Mouse (Mus musculus): Measurements from ENCODE around the gene Hvcn1. TPM values are rescaled to one million over a fixed set of nuclear protein-coding genes. Genes with fewer than 3 reads are reported as not detected.

Hvcn1 gene
- polyA plus RNA-seq, 1 experiment from 2014 or later = 8.2 TPM

DNA sequence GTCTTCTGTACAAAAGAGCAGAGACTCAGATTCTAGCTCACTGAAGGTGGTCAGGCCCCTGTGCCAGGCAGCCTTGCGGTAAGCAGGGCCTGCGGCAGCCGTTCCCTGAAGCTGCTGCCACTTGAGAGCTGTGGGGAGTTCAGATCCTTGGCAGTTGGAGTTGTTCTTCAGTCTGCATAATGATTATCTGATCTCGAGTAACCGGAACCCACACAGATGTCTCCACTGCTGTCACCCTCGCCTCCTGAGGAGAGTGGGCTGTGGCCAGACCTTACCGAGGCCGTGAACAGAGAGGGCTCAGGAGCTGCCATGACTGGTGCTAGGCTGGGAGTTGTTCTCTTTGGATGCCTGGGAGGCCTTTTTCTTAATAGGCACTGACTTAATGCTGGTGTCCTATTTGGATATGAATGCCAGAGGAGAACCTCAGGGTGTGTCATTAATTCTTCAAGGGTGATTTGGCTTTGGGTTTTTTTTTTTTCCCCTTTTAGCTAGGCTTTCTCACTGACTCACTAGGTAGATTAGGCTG, 39.9 kb upstream of the Hvcn1 start:
- no peak for DNase-seq
- WGBS = 63% methylated on average over 8 of the region's 8 CpGs
- Histone ChIP-seq H3K4me1 (ENCODE audit: insufficient read depth) (no peaks in the 10 kb centered on the region), H3K9me3 (ENCODE audit: low read depth, low read length) (no peaks in the 10 kb centered on the region), H3K27me3 (ENCODE audit: insufficient read depth, low read length) (no peaks in the 10 kb centered on the region), H3K9ac (peak overlapping the region; percentile 23), H3K4me3 (ENCODE audit: low read depth, low read length) (no peak overlapping the region), H3K4me2 (no peak overlapping the region), H3K27ac (ENCODE audit: low read depth) (peak overlapping the region; percentile 8; the same call in 1 of the 2 replicates), H3K36me3 (ENCODE audit: insufficient read depth) (peaks cover 99% of the 10 kb centered on the region)
- no peak for ATAC-seq (ENCODE audit: insufficient read depth)
- no peak for TF ChIP-seq CTCF (IDR thresholded peaks at IDR 0.05; ENCODE audit: low read depth)

DNA sequence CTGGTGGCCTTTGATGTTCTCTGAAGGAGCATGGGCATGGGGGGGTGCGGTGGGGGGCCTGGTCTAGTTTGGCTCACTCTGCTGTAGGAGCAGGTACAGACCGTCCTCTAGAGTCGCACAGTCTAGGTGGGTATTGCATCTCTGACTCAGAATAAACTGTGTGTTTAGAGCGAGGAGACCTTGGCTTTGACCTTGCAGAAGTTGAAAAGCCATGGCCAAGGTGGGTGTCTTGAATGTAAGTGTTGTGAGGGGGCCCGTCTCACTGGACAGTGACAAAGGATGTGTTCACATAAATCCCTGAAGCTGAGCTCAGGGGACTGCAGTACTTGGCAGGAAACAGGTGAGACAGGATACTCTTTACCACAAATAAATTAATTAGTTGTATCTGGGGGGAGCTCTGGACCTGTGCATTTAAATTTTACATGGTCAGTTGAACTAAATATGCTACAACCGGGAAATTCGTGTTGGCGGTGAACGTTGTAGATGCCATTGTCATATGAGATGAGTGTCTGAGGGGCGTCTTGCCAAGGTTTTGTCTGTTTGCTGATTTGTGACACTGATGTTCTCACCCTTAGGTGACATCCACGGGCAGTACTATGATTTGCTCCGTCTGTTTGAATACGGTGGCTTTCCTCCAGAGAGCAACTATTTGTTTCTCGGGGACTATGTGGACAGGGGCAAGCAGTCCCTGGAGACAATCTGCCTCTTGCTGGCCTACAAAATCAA, 38.1 kb upstream of the Hvcn1 start:
- Histone ChIP-seq H3K4me1 (ENCODE audit: insufficient read depth) (no peaks in the 10 kb centered on the region), H3K4me3 (ENCODE audit: low read depth, low read length) (no peak overlapping the region), H3K27me3 (ENCODE audit: insufficient read depth, low read length) (no peaks in the 10 kb centered on the region), H3K4me2 (no peak overlapping the region), H3K9ac (no peak overlapping the region), H3K27ac (ENCODE audit: low read depth) (no peak overlapping the region), H3K9me3 (ENCODE audit: low read depth, low read length) (no peaks in the 10 kb centered on the region), H3K36me3 (ENCODE audit: insufficient read depth) (peaks cover 99% of the 10 kb centered on the region)
- no peak for DNase-seq
- ATAC-seq (ENCODE audit: insufficient read depth) = no peak
- no peak for TF ChIP-seq CTCF (IDR thresholded peaks at IDR 0.05; ENCODE audit: low read depth)
- 71% methylated on average over 14 of the region's 14 CpGs for WGBS

DNA sequence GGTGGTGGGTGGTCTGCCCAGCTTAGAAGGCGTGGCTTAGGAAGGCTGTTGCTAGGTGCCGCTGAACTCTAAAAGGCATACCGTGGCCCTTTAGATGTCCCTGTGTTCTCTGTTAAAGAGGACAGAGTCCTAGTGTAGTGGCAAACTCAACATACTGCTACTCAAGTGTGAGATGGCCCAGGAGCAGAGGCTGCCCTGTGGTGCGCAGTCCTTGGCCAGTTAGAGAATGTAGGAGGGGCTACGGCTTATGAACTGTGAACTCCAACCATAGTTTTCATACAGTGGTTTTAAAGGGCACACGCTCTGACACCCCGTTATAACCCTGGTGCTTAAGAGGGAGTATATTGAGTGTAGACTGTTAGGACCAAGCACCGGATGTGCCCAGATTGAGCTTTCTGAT, 35.5 kb upstream of the Hvcn1 start:
- no peak for DNase-seq
- Histone ChIP-seq H3K9ac (no peak overlapping the region), H3K4me2 (no peak overlapping the region), H3K9me3 (ENCODE audit: low read depth, low read length) (no peaks in the 10 kb centered on the region), H3K36me3 (ENCODE audit: insufficient read depth) (peaks cover 86% of the 10 kb centered on the region), H3K27me3 (ENCODE audit: insufficient read depth, low read length) (no peaks in the 10 kb centered on the region), H3K4me1 (ENCODE audit: insufficient read depth) (no peaks in the 10 kb centered on the region), H3K4me3 (ENCODE audit: low read depth, low read length) (no peak overlapping the region), H3K27ac (ENCODE audit: low read depth) (no peak overlapping the region)
- ATAC-seq (ENCODE audit: insufficient read depth) = no peak
- WGBS = 92% methylated on average over 8 of the region's 8 CpGs
- TF ChIP-seq CTCF (IDR thresholded peaks at IDR 0.05; ENCODE audit: low read depth) = no peak

DNA sequence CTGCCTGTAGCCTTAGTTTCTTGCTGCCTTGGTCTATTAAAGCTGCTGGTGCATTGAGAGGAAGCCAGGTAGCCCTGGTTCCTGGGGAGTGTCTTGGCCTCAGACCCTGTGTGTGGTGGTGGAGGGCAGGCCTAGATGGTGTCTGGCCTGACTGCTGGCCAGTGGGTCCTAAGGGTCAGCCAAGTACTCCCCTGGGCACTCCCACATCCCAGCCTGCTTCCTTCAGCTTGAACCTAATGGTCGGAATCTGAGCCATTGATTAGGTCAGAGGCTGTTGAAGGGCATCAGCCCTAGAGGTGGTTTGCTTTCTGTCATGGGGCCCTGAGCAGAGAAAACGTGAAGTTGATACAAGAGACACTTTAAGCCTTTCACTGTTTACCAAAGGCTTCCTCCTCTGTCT, 31.2 kb upstream of the Hvcn1 start:
- ATAC-seq (ENCODE audit: insufficient read depth) = 0 out of 2 replicates have a peak, but pooled peaks have one; percentile 18
- H3K36me3 ChIP-seq (ENCODE audit: insufficient read depth) = peaks cover 59% of the 10 kb centered on the region

DNA sequence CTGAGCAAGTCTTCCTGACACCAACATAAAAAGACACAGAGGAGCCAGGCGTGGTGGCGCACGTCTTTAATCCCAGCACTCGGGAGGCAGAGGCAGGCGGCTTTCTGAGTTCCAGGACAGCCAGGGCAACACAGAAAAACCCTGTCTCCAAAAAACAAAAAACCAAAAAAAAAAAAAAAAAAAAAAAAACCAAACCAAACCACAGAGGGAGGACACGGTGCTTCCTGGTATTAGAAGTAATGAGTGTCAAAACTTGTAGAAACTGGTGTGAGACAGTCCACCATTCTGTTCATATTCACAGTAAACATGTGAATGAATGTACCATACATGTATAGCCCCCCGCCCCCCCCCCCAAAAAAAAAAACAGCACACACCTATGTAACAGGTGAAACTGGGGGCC, 30.6 kb upstream of the Hvcn1 start:
- no peak overlapping the region for H3K27ac ChIP-seq (ENCODE audit: low read depth)
- no peak overlapping the region for H3K4me3 ChIP-seq (ENCODE audit: low read depth, low read length)
- H3K9me3 ChIP-seq (ENCODE audit: low read depth, low read length) = no peaks in the 10 kb centered on the region
- H3K4me2 ChIP-seq = no peak overlapping the region
- 87% methylated on average over 7 of the region's 7 CpGs for WGBS
- no peak for ATAC-seq (ENCODE audit: insufficient read depth)
- peaks cover 54% of the 10 kb centered on the region for H3K36me3 ChIP-seq (ENCODE audit: insufficient read depth)
- no peak for DNase-seq
- no peak overlapping the region for H3K9ac ChIP-seq
- H3K27me3 ChIP-seq (ENCODE audit: insufficient read depth, low read length) = no peaks in the 10 kb centered on the region
- TF ChIP-seq CTCF (IDR thresholded peaks at IDR 0.05; ENCODE audit: low read depth) = no peak
- H3K4me1 ChIP-seq (ENCODE audit: insufficient read depth) = no peaks in the 10 kb centered on the region

More for the DNA sequence above, 31.2 kb upstream of the Hvcn1 start:
- 56% methylated on average over 2 of the region's 2 CpGs for WGBS
- Histone ChIP-seq H3K27ac (ENCODE audit: low read depth) (no peak overlapping the region), H3K4me2 (no peak overlapping the region), H3K4me1 (ENCODE audit: insufficient read depth) (no peaks in the 10 kb centered on the region), H3K9me3 (ENCODE audit: low read depth, low read length) (no peaks in the 10 kb centered on the region), H3K9ac (no peak overlapping the region), H3K4me3 (ENCODE audit: low read depth, low read length) (no peak overlapping the region), H3K27me3 (ENCODE audit: insufficient read depth, low read length) (no peaks in the 10 kb centered on the region)
- no peak for TF ChIP-seq CTCF (IDR thresholded peaks at IDR 0.05; ENCODE audit: low read depth)
- DNase-seq = no peak

DNA sequence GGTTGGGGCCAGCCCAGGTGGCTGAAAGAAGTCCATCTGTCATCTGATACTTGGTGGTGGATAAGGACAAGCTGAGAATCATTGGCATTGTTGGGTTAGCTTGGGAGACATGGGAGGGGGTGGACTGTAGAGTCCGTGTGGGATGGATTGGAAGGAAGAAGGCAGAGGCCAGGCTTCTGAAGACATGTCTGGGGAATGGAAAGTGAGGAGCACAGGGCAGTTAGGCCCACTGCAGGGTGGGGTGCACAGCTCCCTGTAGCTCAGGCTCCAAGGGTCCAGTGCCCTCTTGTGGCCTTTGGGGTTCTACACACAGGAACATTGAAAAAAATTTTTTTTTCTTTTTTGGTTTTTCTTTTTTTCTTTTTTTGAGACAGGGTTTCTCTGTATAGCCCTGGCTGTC, 30.2 kb upstream of the Hvcn1 start:
- Histone ChIP-seq H3K9me3 (ENCODE audit: low read depth, low read length) (no peaks in the 10 kb centered on the region), H3K4me3 (ENCODE audit: low read depth, low read length) (no peak overlapping the region), H3K4me1 (ENCODE audit: insufficient read depth) (no peaks in the 10 kb centered on the region), H3K36me3 (ENCODE audit: insufficient read depth) (peaks cover 49% of the 10 kb centered on the region), H3K27ac (ENCODE audit: low read depth) (no peak overlapping the region), H3K27me3 (ENCODE audit: insufficient read depth, low read length) (no peaks in the 10 kb centered on the region), H3K9ac (no peak overlapping the region), H3K4me2 (no peak overlapping the region)
- WGBS = 22% methylated on average over 1 of the region's 1 CpGs
- DNase-seq = peak; percentile 79
- TF ChIP-seq CTCF (IDR thresholded peaks at IDR 0.05; ENCODE audit: low read depth) = peak; percentile 71
- peak; percentile 81 for ATAC-seq (ENCODE audit: insufficient read depth)

DNA sequence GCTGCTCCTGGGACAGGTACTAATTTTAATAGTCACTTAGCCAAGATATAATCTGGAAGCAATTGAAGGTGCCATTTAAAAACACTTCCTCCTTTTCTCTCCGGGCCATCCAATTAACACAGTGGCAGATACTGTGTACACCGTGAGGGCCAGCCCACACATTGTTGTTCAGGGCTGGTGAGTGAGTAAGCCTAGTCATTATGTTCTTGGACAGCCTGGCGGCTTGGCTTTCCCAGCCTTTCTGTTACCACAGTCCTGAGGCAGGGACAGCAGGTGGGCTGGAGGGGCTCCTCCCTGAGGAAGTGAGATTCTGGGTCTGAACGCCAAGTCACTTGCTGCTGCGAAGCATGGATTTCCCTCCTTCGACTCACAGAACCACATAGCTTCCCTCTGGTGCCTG, 26.9 kb upstream of the Hvcn1 start:
- Histone ChIP-seq H3K27ac (ENCODE audit: low read depth) (no peak overlapping the region), H3K27me3 (ENCODE audit: insufficient read depth, low read length) (no peaks in the 10 kb centered on the region)
- no peak for DNase-seq

More for the DNA sequence above, 26.9 kb upstream of the Hvcn1 start:
- no peaks in the 10 kb centered on the region for H3K9me3 ChIP-seq (ENCODE audit: low read depth, low read length)
- H3K9ac ChIP-seq = no peak overlapping the region
- no peak for ATAC-seq (ENCODE audit: insufficient read depth)
- H3K4me3 ChIP-seq (ENCODE audit: low read depth, low read length) = no peak overlapping the region
- peaks cover 24% of the 10 kb centered on the region for H3K36me3 ChIP-seq (ENCODE audit: insufficient read depth)
- H3K4me1 ChIP-seq (ENCODE audit: insufficient read depth) = no peaks in the 10 kb centered on the region
- TF ChIP-seq CTCF (IDR thresholded peaks at IDR 0.05; ENCODE audit: low read depth) = no peak
- WGBS = 63% methylated on average over 6 of the region's 6 CpGs
- no peak overlapping the region for H3K4me2 ChIP-seq

Data from lung, embryonic 14.5 days (tissue).